Comparison of ENCODE assay signal across 8 mouse cellular contexts in the genomic region with DNA sequence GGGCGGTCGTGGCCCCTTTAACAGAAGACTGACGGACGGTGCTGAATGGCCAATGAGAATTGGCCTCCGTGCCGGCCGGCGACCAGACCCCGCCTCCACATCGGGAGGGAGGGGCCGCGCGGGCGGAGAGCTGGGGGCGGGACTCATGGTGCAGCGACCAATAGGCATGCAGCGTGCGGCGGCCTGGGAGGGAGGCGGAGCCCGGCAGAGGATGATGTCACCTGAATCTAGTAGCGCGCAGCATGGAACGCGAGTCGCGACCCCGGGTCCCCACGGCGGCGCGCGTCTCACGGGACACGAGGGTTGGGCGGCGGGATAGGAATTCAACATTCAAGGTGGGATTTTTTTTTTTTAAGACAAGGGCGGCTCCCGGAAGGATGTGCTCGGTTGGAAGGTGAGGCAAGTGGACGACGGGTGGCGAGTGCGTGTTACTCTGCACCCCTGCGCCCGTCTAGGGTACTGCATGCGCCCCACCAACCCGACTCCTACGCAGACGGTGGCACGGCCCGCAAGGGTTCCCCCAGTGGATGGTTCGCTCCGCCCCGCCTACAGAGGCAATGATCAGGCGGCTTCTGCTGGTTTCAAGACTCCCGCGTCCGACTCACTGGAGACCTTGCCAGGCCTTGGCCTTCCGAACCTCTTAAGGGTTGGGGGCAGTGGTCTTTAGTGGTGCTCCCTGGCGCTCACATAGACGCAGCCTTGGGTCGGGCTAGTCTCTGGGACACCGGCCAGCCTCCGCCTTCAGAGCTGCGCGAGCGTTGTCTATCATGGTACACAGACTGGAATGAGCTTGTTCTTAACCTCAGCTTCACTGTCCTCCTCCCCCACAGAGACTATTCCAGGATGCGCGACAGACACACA. TPM values are rescaled to one million over a fixed set of nuclear protein-coding genes. Genes with fewer than 3 reads are reported as not detected.
DNase-seq lines count a peak whose midpoint lies in the region; ATAC-seq and TF ChIP-seq lines count a peak whose summit lies in the region.

No protein-coding gene starts in this region.

- intact Hi-C loops in heart, postnatal 10 days (cut with DNase I), result no loop called here

- H3K27me3 ChIP-seq in E14TG2a.4 (ENCODE audit: insufficient read depth, low read length), result peaks cover 43% of the 10 kb centered on the region
- H3K27me3 ChIP-seq in forebrain, embryonic 13.5 days, result peaks cover 33% of the 10 kb centered on the region
- H3K27me3 ChIP-seq in liver, postnatal 0 days (ENCODE audit: insufficient read depth, low read length), result peaks cover 71% of the 10 kb centered on the region
- H3K27me3 ChIP-seq in neural tube, embryonic 14.5 days (ENCODE audit: control insufficient read depth, insufficient read depth, low read length), result peaks cover 5% of the 10 kb centered on the region

- under 1% methylated on average over 70 of the region's 70 CpGs for WGBS in forebrain, embryonic 13.5 days
- WGBS in large intestine, adult 2 months, result under 1% methylated on average over 70 of the region's 70 CpGs
- WGBS in liver, postnatal 0 days (ENCODE audit: insufficient replicate concordance), result 1% methylated on average over 63 of the region's 70 CpGs
- WGBS in neural tube, embryonic 14.5 days, result under 1% methylated on average over 68 of the region's 70 CpGs

- H3K4me3 ChIP-seq in E14TG2a.4 (replicated peaks; ENCODE audit: low read length), result peak overlapping the region; percentile 85
- H3K4me3 ChIP-seq in forebrain, embryonic 13.5 days, result peak overlapping the region; percentile 85
- H3K4me3 ChIP-seq in liver, postnatal 0 days (ENCODE audit: low read depth, low read length), result peak overlapping the region; percentile 51
- H3K4me3 ChIP-seq in neural tube, embryonic 14.5 days (ENCODE audit: low read depth, low read length), result peak overlapping the region; percentile 81

- peak; percentile 88 for ATAC-seq in forebrain, embryonic 13.5 days
- ATAC-seq in liver, postnatal 0 days, result peak; percentile 89
- ATAC-seq in neural tube, embryonic 14.5 days (ENCODE audit: low read depth), result peak; percentile 89

- H3K9me3 ChIP-seq in E14TG2a.4 (ENCODE audit: low read length), result no peaks in the 10 kb centered on the region
- H3K9me3 ChIP-seq in forebrain, embryonic 13.5 days (replicated peaks), result no peaks in the 10 kb centered on the region
- no peaks in the 10 kb centered on the region for H3K9me3 ChIP-seq in liver, postnatal 0 days (ENCODE audit: low read length)
- H3K9me3 ChIP-seq in neural tube, embryonic 14.5 days (ENCODE audit: control insufficient read depth, low read length), result no peaks in the 10 kb centered on the region

- H3K4me2 ChIP-seq in forebrain, embryonic 13.5 days, result peak overlapping the region; percentile 84
- peak overlapping the region; percentile 87 for H3K4me2 ChIP-seq in liver, postnatal 0 days (ENCODE audit: low read depth, low read length)
- peak overlapping the region; percentile 79 for H3K4me2 ChIP-seq in neural tube, embryonic 14.5 days (ENCODE audit: low read depth, low read length)

- H3K27ac ChIP-seq in forebrain, embryonic 13.5 days, result peak overlapping the region; percentile 83
- H3K27ac ChIP-seq in liver, postnatal 0 days (ENCODE audit: low read depth), result no peak overlapping the region
- peak overlapping the region; percentile 87 for H3K27ac ChIP-seq in neural tube, embryonic 14.5 days (ENCODE audit: low read depth, low read length)

- TF ChIP-seq EP300 in liver, postnatal 0 days (IDR thresholded peaks at IDR 0.05; ENCODE audit: low read depth), result no peak

- H3K4me1 ChIP-seq in E14TG2a.4 (replicated peaks; ENCODE audit: low read depth, low read length), result peaks cover 59% of the 10 kb centered on the region
- peaks cover 48% of the 10 kb centered on the region for H3K4me1 ChIP-seq in forebrain, embryonic 13.5 days
- H3K4me1 ChIP-seq in liver, postnatal 0 days (ENCODE audit: insufficient read depth), result peaks cover 30% of the 10 kb centered on the region
- H3K4me1 ChIP-seq in neural tube, embryonic 14.5 days (ENCODE audit: control insufficient read depth, insufficient read depth, low read length), result peaks cover 28% of the 10 kb centered on the region

- peak; percentile 89 for DNase-seq in c-Kit-positive CD71-positive TER-119-positive erythroid progenitor cells, embryonic 14.5 days (ENCODE audit: low spot score)
- peak; percentile 98 for DNase-seq in heart, postnatal 10 days
- peak; percentile 55 for DNase-seq in large intestine, adult 2 months (ENCODE audit: low read depth, low spot score)
- peak; percentile 97 for DNase-seq in liver, postnatal 0 days
- DNase-seq in testis, postnatal 10 days (ENCODE audit: low spot score), result peak; percentile 99

- H3K9ac ChIP-seq in forebrain, embryonic 13.5 days, result peak overlapping the region; percentile 92
- peak overlapping the region; percentile 64 for H3K9ac ChIP-seq in liver, postnatal 0 days (replicated peaks)
- peak overlapping the region; percentile 95 for H3K9ac ChIP-seq in neural tube, embryonic 14.5 days (replicated peaks; ENCODE audit: low read depth, low read length)

- H3K36me3 ChIP-seq in E14TG2a.4 (ENCODE audit: insufficient read depth, low read length), result peaks cover 12% of the 10 kb centered on the region
- H3K36me3 ChIP-seq in forebrain, embryonic 13.5 days (ENCODE audit: poor library complexity, severe bottlenecking), result peaks cover 9% of the 10 kb centered on the region; the same call in 1 of the 2 replicates
- H3K36me3 ChIP-seq in liver, postnatal 0 days (replicated peaks; ENCODE audit: insufficient read depth, low read length), result no peaks in the 10 kb centered on the region
- no peaks in the 10 kb centered on the region for H3K36me3 ChIP-seq in neural tube, embryonic 14.5 days (ENCODE audit: control insufficient read depth, insufficient read depth, low read length)

- peak; percentile 70 for TF ChIP-seq CTCF in E14TG2a.4 (conservative IDR thresholded peaks at IDR 0.05; ENCODE audit: low read length)
- peak; percentile 83 for TF ChIP-seq CTCF in liver, postnatal 0 days (IDR thresholded peaks at IDR 0.05; ENCODE audit: low read depth)

RNA-seq across cellular contexts. Expression of a gene that starts 0.4 kb away (rescaled TPM):
- 12.0 and 12.7 TPM in 2 replicates for polyA plus RNA-seq in forebrain, embryonic 13.5 days (2015; fragmentation: Nextera tagmentation; extraction: Ambion mirVana)
- under 1 TPM; 0.22 to 0.31 TPM for total RNA-seq in heart, postnatal 10 days (2021)
- 47.1 and 70.3 TPM in 2 replicates for polyA plus RNA-seq in large intestine, adult 2 months (2012; rRNA removed)
- polyA plus RNA-seq in liver, postnatal 0 days (2015; fragmentation: Nextera tagmentation; extraction: Ambion mirVana), result not detected in 2 replicates
- polyA plus RNA-seq in neural tube, embryonic 14.5 days (2014; fragmentation: Nextera tagmentation; extraction: Ambion mirVana), result 28.4 and 30.4 TPM in 2 replicates

RNA-seq across cellular contexts. Expression of a gene that starts 3.1 kb away (rescaled TPM):
- polyA plus RNA-seq in forebrain, embryonic 13.5 days (2015; fragmentation: Nextera tagmentation; extraction: Ambion mirVana), result 2.9 and 4.5 TPM in 2 replicates
- 1 to 10 TPM in 1 of 2 experiments, under 1 TPM in 1; 0.97 to 1.1 TPM for total RNA-seq in heart, postnatal 10 days (2021)
- polyA plus RNA-seq in large intestine, adult 2 months (2012; rRNA removed), result 4.5 and 7.9 TPM in 2 replicates
- polyA plus RNA-seq in liver, postnatal 0 days (2015; fragmentation: Nextera tagmentation; extraction: Ambion mirVana), result not detected in 2 replicates
- polyA plus RNA-seq in neural tube, embryonic 14.5 days (2014; fragmentation: Nextera tagmentation; extraction: Ambion mirVana), result 24.9 and 49.4 TPM in 2 replicates

RNA-seq across cellular contexts. Expression of a gene that starts 28.3 kb away (rescaled TPM):
- polyA plus RNA-seq in forebrain, embryonic 13.5 days (2015; fragmentation: Nextera tagmentation; extraction: Ambion mirVana), result 250 and 254 TPM in 2 replicates
- 100 to 1,000 TPM; 146 to 161 TPM for total RNA-seq in heart, postnatal 10 days (2021)
- polyA plus RNA-seq in large intestine, adult 2 months (2012; rRNA removed), result 102 and 165 TPM in 2 replicates
- polyA plus RNA-seq in liver, postnatal 0 days (2015; fragmentation: Nextera tagmentation; extraction: Ambion mirVana), result 53.7 and 57.2 TPM in 2 replicates
- 76.1 and 93.7 TPM in 2 replicates for polyA plus RNA-seq in neural tube, embryonic 14.5 days (2014; fragmentation: Nextera tagmentation; extraction: Ambion mirVana)

RNA-seq across cellular contexts. Expression of a gene that starts 32.2 kb away (rescaled TPM):
- 0.06 TPM in 1 of 2 replicates, not detected in the other for polyA plus RNA-seq in forebrain, embryonic 13.5 days (2015; fragmentation: Nextera tagmentation; extraction: Ambion mirVana)
- total RNA-seq in heart, postnatal 10 days (2021), result 100 to 1,000 TPM; 320 to 351 TPM
- polyA plus RNA-seq in large intestine, adult 2 months (2012; rRNA removed), result 0.40 and 0.67 TPM in 2 replicates
- polyA plus RNA-seq in liver, postnatal 0 days (2015; fragmentation: Nextera tagmentation; extraction: Ambion mirVana), result 0.05 and 0.31 TPM in 2 replicates
- 0.13 and 0.52 TPM in 2 replicates for polyA plus RNA-seq in neural tube, embryonic 14.5 days (2014; fragmentation: Nextera tagmentation; extraction: Ambion mirVana)

RNA-seq across cellular contexts. Expression of a gene that starts 33.7 kb away (rescaled TPM):
- polyA plus RNA-seq in forebrain, embryonic 13.5 days (2015; fragmentation: Nextera tagmentation; extraction: Ambion mirVana), result 5.0 and 6.4 TPM in 2 replicates
- 10 to 100 TPM; 21.0 to 26.1 TPM for total RNA-seq in heart, postnatal 10 days (2021)
- polyA plus RNA-seq in large intestine, adult 2 months (2012; rRNA removed), result 182 and 185 TPM in 2 replicates
- 6.9 and 7.0 TPM in 2 replicates for polyA plus RNA-seq in liver, postnatal 0 days (2015; fragmentation: Nextera tagmentation; extraction: Ambion mirVana)
- 9.1 and 10.9 TPM in 2 replicates for polyA plus RNA-seq in neural tube, embryonic 14.5 days (2014; fragmentation: Nextera tagmentation; extraction: Ambion mirVana)

Comparison
In these comparisons a context has a peak if more than half of its experiments do, and no peak if none do; other contexts are left out.
1. RNA of a gene that starts 0.4 kb away (polyA plus RNA-seq): 47.1 to 70.3 TPM in large intestine, adult 2 months, 28.4 to 30.4 TPM in neural tube, embryonic 14.5 days and 12.0 to 12.7 TPM in forebrain, embryonic 13.5 days; not detected in liver, postnatal 0 days; every median in the first group is over 10 times any median in the second.
2. Peak in every context shown above with its lines, with median percentiles within 50 percentile points of each other: H3K4me3 ChIP-seq, DNase-seq, ATAC-seq, H3K4me2 ChIP-seq and H3K9ac ChIP-seq.